Mouse (Mus musculus) brain, embryonic 14.5 days (tissue): ENCODE data around the gene Rad51b. TPM values are rescaled to one million over a fixed set of nuclear protein-coding genes. Genes with fewer than 3 reads are reported as not detected.

Source experiments
- DNase-seq: peaks from one replicate; pipeline ENCODE4 v3.0.0-alpha.2; 2011; ENCODE audit warnings: low read depth
- CTCF ChIP-seq: fragments of 200-500 bp; IDR thresholded peaks from 2 replicates; pipeline ENCODE4 v1.5.1; 2012; ENCODE audit warnings: inconsistent platforms, mild to moderate bottlenecking, moderate library complexity, borderline replicate concordance; ENCODE audit not compliant: insufficient read depth, insufficient read length; ENCODE audit errors: extremely low read depth
- POLR2A ChIP-seq: fragments of 200-500 bp; IDR thresholded peaks from 2 replicates; pipeline ENCODE4 v1.6.1; 2012; ENCODE audit warnings: mild to moderate bottlenecking, inconsistent platforms, borderline replicate concordance; ENCODE audit not compliant: poor library complexity, insufficient read depth, insufficient read length, severe bottlenecking; ENCODE audit errors: extremely low read depth
- polyA plus RNA-seq: library from polyadenylated mRNA; depleted of rRNA; stranded (reverse); fragments of >200 nt; gene quantifications from 2 replicates; pipeline ENCODE4 v1.2.3, GENCODE M21; 2012

Gene Rad51b
- polyA plus RNA-seq, 1 experiment, result 1.1 TPM

DNA sequence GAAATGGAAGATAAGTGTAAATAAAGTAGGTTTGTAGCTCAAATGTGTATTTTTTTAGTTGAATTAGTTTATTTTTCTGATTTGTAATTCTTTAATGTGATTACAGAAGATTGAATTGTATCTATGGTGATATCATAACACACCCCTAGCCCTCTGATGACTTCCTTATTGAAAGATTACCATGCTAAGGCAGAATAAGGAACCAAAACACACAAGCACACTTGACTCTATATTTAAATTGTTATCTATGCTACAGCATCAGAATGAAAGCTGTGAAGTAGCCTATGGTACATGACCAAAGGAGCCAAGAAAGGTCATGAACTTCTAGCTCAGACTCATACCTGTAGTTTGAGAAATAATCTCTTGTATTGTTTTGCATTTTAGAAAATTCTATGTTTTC, 427.8 kb downstream of the Rad51b start:
- no peak for TF ChIP-seq CTCF
- DNase-seq, result no peak

DNA sequence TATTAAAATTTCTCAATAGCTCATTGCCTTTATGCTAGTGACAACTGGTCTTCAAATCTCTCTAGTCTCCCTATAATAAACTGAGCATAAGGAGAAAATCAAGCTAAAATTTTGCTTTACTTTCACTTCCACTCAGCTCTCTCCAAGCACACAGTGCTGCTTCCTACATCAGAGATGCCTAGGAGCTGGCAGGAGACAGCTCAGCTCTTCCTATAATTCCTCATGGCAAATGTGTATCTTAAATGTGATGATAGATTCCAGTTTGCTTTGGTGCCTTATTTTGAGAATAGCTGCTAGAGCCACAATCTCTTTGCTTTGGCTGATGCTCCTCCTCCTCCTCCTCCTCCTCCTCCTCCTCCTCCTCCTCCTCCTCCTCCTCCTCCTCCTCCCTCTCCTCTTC, 428.6 kb downstream of the Rad51b start:
- TF ChIP-seq POLR2A (no peak), CTCF (no peak)
- DNase-seq, result no peak

DNA sequence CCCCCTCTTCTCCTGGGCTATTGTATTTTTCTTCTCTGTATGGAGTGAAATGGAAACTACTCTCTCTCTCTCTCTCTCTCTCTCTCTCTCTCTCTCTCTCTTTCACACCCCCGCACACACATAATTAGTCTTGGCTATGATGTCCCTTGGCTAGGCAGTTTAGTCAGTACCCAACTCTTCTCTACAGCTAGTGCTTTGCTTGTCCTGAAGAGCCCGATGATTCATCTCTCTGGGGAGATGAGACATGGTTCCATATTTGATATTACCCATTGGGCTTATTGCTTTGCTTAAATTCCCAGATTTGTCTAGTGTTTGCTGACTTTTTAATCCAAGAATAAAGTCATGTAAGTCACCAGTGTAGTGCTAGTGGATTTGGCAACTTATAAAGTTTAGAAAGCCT, 429.0 kb downstream of the Rad51b start:
- no peak for TF ChIP-seq CTCF
- no peak for TF ChIP-seq POLR2A
- DNase-seq, result no peak

DNA sequence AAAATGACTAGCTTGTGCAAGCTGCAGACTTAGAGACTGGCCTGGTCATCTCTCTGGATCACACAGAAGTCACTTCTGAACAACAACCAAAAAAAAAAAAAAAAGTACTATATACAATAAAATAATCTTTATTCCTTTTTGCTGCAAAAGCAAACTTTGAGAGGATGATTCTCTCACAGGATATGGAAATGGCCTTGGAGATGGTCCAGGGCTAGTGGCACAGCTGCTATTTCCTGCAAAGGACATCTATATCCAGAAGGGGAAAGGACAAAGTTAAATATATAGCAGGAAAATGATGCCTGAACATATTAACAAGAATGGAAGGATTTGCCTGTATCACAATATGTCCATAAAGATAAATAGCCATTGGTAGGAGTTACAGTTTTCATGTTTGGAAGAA, 429.9 kb downstream of the Rad51b start:
- no peak for DNase-seq
- TF ChIP-seq POLR2A (no peak), CTCF (no peak)

DNA sequence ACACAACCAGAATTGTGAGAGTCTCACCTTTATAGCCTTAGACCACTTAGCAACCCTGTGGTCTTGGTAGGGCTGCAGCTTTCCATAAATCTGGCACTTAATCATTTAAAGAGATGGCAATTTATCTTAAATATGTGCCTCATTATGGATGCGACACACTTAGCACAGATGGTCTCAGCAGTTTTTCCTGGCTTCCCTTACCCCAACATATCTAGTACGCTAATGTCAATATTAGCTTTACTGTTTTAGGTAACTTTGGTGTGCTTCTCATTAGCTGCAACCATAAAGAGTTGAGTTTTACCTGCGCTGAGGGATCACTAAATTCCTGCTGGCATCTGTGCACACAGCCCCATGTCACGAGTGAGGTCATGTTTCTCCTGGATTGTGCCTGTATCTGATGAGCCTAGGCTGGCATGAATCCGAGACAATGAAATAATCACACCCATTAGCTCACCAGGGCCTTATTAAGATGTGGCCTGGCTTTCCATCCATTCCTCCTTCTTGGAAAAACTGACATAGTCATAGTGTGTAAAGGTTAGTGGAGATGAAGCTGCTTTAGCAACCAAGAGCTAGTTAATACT, 432.9 kb downstream of the Rad51b start:
- DNase-seq, result peak; percentile 65
- TF ChIP-seq POLR2A, result no peak
- no peak for TF ChIP-seq CTCF

DNA sequence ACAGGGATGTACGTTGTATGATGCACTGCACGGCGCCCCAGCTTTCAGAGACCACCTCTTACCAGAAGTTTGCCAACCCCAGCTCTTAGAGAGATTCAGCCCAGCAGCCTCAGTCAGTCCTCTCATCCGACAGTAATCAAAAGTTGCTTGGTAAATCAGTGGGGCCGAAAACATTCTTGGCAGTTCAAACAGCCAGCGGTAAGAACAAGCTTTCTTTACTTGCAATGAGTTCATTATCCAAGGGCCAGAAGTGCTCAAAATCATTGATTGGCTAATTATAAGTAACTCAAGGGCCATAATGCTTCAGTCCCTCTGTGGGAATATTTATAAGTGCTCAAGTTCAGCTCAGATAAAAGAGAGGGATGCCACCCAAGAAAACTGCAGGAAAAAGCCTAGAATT, 434.8 kb downstream of the Rad51b start:
- TF ChIP-seq CTCF (no peak), POLR2A (no peak)
- DNase-seq, result peak; percentile 92

DNA sequence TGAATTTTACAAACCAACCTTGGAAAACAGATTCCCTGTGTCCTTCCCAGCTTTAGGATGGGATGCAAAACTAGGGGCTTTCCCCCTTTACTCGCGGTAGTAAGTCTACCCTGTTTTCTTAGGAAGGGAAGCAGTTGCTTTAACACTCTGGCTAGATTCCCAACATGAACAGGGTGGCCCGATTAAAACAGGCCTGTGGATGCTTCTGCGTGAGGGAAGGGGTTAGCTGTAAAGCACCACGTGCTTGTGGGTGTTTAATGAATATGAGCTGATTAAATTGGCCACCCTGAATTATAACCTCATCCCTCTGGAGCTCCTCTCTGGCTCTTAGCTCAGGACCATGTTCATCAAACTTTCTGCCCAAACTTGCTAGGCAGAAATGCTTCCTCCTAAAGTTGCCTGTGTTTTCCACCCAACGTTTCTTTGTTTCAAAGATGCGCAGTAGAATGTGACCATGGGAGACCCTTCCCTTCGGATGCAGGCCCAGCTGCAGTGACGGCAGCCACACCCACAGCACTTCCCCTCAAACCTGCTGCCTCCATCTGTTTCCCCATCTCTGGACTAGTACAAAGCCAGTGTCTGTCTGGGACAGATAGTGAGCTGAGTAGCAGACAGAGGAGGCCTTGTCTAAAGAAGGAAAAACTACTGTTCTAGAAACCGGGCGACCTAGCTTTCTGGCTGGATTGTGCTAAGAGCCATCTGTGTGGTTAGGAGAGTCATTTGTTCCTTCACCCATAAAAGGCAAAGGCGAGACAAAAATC, 435.5 kb downstream of the Rad51b start:
- no peak for TF ChIP-seq CTCF
- TF ChIP-seq POLR2A, result no peak
- DNase-seq, result peak; percentile 88

DNA sequence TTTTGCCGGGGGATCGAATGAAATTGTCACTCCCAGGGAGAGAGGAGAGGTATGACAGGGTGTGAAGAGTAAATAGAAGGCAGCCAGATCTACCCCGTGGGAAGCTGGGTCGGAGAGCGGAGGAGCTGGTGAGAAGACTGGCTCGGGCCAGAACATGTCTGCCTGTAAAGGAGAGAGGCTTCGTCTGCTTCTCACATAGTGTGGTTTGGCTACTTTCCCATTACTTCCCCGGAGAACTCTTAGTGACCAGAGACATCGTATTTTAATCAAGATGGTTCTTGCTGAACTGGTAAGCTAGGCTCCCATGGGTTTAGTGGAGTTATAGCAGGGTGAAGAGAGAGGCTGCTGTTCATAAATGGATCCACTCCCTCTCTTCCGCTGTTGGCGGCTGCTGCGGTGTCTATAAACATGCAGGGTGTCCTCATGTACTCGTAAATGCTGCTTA, 438.3 kb downstream of the Rad51b start:
- TF ChIP-seq CTCF (no peak), POLR2A (no peak)
- DNase-seq, result no peak

DNA sequence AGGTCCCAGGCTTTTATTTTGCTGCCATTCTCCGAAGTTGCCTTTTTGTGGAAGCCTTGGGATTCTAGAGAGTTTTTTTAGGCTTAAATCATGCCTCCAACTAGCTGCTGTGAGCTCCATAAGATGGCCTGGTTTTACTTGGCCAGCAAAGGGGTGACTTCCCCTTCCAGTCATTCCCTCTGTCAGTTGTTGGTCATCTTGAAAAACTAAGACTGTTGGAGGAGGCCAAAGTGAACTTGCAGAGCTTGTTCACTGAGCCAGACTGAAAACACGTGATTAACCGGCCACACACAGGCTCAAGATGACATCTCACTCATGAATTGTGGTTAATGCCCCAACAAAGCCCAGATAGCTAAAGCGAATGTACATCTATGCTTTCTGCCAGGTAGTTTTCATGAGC, 438.8 kb downstream of the Rad51b start:
- no peak for TF ChIP-seq POLR2A
- TF ChIP-seq CTCF, result no peak

DNA sequence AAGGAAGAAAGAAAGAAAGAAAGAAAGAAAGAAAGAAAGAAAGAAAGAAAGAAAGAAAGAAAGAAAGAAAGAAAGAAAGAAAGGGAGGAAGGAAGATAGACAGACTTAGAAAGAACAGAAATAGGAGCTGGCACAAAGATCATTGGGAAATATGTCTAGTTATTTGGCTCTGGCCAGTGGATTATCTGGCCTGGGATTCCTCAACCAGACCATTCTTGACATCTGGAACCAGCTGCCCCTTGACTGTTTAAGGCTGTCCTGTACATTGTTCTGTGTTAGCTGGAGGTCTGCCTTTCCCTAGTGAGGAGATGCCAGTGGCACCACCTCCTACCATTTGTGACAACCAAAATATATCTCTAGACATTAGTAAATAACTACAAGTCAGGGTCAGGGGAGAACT, 441.6 kb downstream of the Rad51b start:
- DNase-seq, result no peak
- no peak for TF ChIP-seq POLR2A
- no peak for TF ChIP-seq CTCF

More for the DNA sequence above, 438.8 kb downstream of the Rad51b start:
- no peak for DNase-seq

DNA sequence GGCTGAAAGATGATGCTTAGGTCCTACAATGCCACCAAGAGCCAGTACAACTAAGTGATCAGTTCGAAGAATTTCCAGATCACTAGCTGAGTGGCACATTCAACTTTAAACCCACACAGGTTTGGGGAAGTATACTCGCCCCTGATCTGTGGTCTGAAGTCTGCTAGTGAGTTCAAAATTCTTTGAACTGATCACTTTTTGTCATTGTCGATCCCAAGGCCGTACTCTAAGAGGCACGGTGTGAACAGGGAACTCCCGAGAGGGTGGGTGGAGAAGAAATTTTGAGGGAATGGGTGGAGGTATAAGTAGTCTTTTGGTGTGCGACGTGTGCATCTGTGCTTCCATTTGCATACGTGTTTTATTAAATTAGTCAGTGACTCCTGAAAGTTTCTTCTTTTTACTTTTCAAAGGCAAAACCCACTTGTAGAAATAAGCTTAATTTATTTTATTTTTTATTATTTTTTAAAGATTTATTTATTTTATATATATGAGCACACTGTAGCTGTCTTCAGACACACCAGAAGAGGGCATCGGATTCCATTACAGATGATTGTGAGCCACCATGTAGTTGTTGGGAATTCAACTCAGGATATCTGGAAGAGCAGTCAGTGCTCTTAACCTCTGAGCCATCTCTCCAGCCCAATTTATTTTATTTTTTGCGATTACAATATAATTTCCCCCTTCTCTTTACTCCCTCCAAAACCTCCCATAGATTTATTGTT, 443.0 kb downstream of the Rad51b start:
- no peak for DNase-seq
- TF ChIP-seq CTCF (no peak), POLR2A (no peak)
